8 mouse cellular contexts compared by ENCODE assay signal in the genomic region with DNA sequence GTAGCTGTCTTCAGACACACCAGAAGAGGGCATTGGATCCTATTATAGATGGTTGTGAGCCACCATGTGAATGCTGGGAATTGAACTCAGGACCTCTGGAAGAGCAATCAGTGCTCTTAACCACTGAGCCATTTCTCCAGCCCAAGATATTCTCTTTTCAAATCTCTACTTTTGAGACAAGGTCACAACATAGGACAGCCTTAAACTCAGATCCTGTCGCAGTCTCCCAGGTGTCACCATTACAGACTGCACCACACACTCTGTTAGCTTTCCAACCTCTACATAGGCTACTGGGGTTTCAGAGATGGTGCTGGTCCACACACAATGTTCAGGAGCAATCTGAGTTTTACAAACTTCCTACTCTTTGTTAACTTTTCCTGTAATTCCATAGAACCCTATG. TPM values are rescaled to one million over a fixed set of nuclear protein-coding genes. Genes with fewer than 3 reads are reported as not detected.
DNase-seq lines count a peak whose midpoint lies in the region; ATAC-seq and TF ChIP-seq lines count a peak whose summit lies in the region.
"Not testable (repeated sequence)": the region's sequence is repeated elsewhere in the genome, so short reads cannot be mapped to it uniquely, and the experiment has no call there.

No protein-coding gene starts in this region.

- not testable (repeated sequence) for H3K27me3 ChIP-seq in embryonic facial prominence, embryonic 11.5 days (ENCODE audit: control insufficient read depth, insufficient read depth, low read length); forebrain, embryonic 16.5 days (replicated peaks; ENCODE audit: control insufficient read depth, insufficient read depth, low read length); hindbrain, embryonic 11.5 days (ENCODE audit: control insufficient read depth, insufficient read depth, low read length); kidney, embryonic 16.5 days (ENCODE audit: insufficient read depth, low read length); liver, embryonic 14.5 days (ENCODE audit: control insufficient read depth, insufficient read depth, low read length); midbrain, embryonic 12.5 days; stomach, embryonic 15.5 days (replicated peaks)

- H3K27ac ChIP-seq in embryonic facial prominence, embryonic 11.5 days (replicated peaks; ENCODE audit: low read depth, low read length); forebrain, embryonic 16.5 days (ENCODE audit: low read length); hindbrain, embryonic 11.5 days (ENCODE audit: low read depth, low read length); liver, embryonic 14.5 days; midbrain, embryonic 12.5 days (replicated peaks); stomach, embryonic 15.5 days: not testable (repeated sequence)
- 0 out of 2 replicates have a peak overlapping the region, but pooled peaks have one; percentile 86 for H3K27ac ChIP-seq in kidney, embryonic 16.5 days (ENCODE audit: low read length)

- not testable (repeated sequence) for H3K4me1 ChIP-seq in embryonic facial prominence, embryonic 11.5 days (ENCODE audit: control insufficient read depth, insufficient read depth, low read length); hindbrain, embryonic 11.5 days (replicated peaks; ENCODE audit: control insufficient read depth, insufficient read depth, low read length); liver, embryonic 14.5 days (replicated peaks; ENCODE audit: control insufficient read depth in 2 of 2, insufficient read depth in 2 of 2, low read length in 1 of 2); stomach, embryonic 15.5 days
- H3K4me1 ChIP-seq in forebrain, embryonic 16.5 days (replicated peaks; ENCODE audit: control insufficient read depth, insufficient read depth, low read length): peaks cover 25% of the 10 kb centered on the region
- peaks cover 14% of the 10 kb centered on the region for H3K4me1 ChIP-seq in kidney, embryonic 16.5 days (ENCODE audit: insufficient read depth, low read length)
- H3K4me1 ChIP-seq in midbrain, embryonic 12.5 days: peaks cover 18% of the 10 kb centered on the region

- peak overlapping the region; percentile 84; the same call in 1 of the 2 replicates for H3K4me3 ChIP-seq in embryonic facial prominence, embryonic 11.5 days (ENCODE audit: low read depth, low read length)
- peak overlapping the region; percentile 85 for H3K4me3 ChIP-seq in forebrain, embryonic 16.5 days (replicated peaks; ENCODE audit: low read length)
- peak overlapping the region; percentile 82; the same call in 1 of the 2 replicates for H3K4me3 ChIP-seq in hindbrain, embryonic 11.5 days (ENCODE audit: low read depth, low read length)
- peak overlapping the region; percentile 84 for H3K4me3 ChIP-seq in kidney, embryonic 16.5 days (ENCODE audit: low read length)
- peak overlapping the region in 1 of 2 experiments; percentile 85; a peak in 2 of 4 replicates for H3K4me3 ChIP-seq in liver, embryonic 14.5 days (ENCODE audit: insufficient read depth in 1 of 2, low read depth in 2 of 2, low read length in 2 of 2)
- H3K4me3 ChIP-seq in midbrain, embryonic 12.5 days: peak overlapping the region; percentile 87
- H3K4me3 ChIP-seq in stomach, embryonic 15.5 days (replicated peaks): peak overlapping the region; percentile 84

- not testable (repeated sequence) for ATAC-seq in embryonic facial prominence, embryonic 11.5 days (replicated peaks; ENCODE audit: insufficient number of reproducible peaks, low FRiP score, low TSS enrichment, low read depth); forebrain, embryonic 16.5 days; hindbrain, embryonic 11.5 days (ENCODE audit: low FRiP score); kidney, embryonic 16.5 days (ENCODE audit: low FRiP score, low TSS enrichment); liver, embryonic 14.5 days (ENCODE audit: insufficient read depth); midbrain, embryonic 12.5 days (ENCODE audit: low FRiP score, low read depth); stomach, embryonic 15.5 days (ENCODE audit: insufficient read depth, low FRiP score, low read depth)

- not testable (repeated sequence) for H3K36me3 ChIP-seq in embryonic facial prominence, embryonic 11.5 days (replicated peaks; ENCODE audit: control insufficient read depth, insufficient read depth, low read depth, low read length); hindbrain, embryonic 11.5 days (ENCODE audit: control insufficient read depth, insufficient read depth, low read length)
- peaks cover 18% of the 10 kb centered on the region for H3K36me3 ChIP-seq in forebrain, embryonic 16.5 days (ENCODE audit: control insufficient read depth, insufficient read depth)
- peaks cover 28% of the 10 kb centered on the region for H3K36me3 ChIP-seq in kidney, embryonic 16.5 days (ENCODE audit: insufficient read depth, low read length)
- peaks cover 21% of the 10 kb centered on the region for H3K36me3 ChIP-seq in liver, embryonic 14.5 days (replicated peaks; ENCODE audit: control insufficient read depth, insufficient read depth, low read depth)
- H3K36me3 ChIP-seq in midbrain, embryonic 12.5 days: peaks cover 36% of the 10 kb centered on the region
- H3K36me3 ChIP-seq in stomach, embryonic 15.5 days: peaks cover 14% of the 10 kb centered on the region

- 83% methylated on average over 1 of the region's 1 CpGs for WGBS in embryonic facial prominence, embryonic 11.5 days
- WGBS in forebrain, embryonic 16.5 days: 85% methylated on average over 1 of the region's 1 CpGs
- 95% methylated on average over 1 of the region's 1 CpGs for WGBS in hindbrain, embryonic 11.5 days
- WGBS in kidney, embryonic 16.5 days: 50% methylated on average over 1 of the region's 1 CpGs
- 69% methylated on average over 1 of the region's 1 CpGs for WGBS in liver, embryonic 14.5 days (ENCODE audit: insufficient replicate concordance)
- 76% methylated on average over 1 of the region's 1 CpGs for WGBS in midbrain, embryonic 12.5 days
- 62% methylated on average over 1 of the region's 1 CpGs for WGBS in stomach, embryonic 15.5 days

- TF ChIP-seq CTCF in liver, embryonic 14.5 days (IDR thresholded peaks at IDR 0.05; ENCODE audit: low read depth): not testable (repeated sequence)

- not testable (repeated sequence) for TF ChIP-seq EP300 in liver, embryonic 14.5 days (IDR thresholded peaks at IDR 0.05; ENCODE audit: low read depth)

- not testable (repeated sequence) for H3K9me3 ChIP-seq in embryonic facial prominence, embryonic 11.5 days (replicated peaks; ENCODE audit: control insufficient read depth, low read length); forebrain, embryonic 16.5 days (ENCODE audit: control insufficient read depth, low read length); hindbrain, embryonic 11.5 days (ENCODE audit: control insufficient read depth, low read length); kidney, embryonic 16.5 days (ENCODE audit: low read length); liver, embryonic 14.5 days (ENCODE audit: control insufficient read depth, low read length); midbrain, embryonic 12.5 days; stomach, embryonic 15.5 days

- peak overlapping the region; percentile 48 for H3K4me2 ChIP-seq in embryonic facial prominence, embryonic 11.5 days (ENCODE audit: low read depth, low read length)
- peak overlapping the region; percentile 78 for H3K4me2 ChIP-seq in forebrain, embryonic 16.5 days (ENCODE audit: low read length)
- H3K4me2 ChIP-seq in hindbrain, embryonic 11.5 days (replicated peaks; ENCODE audit: low read depth, low read length): peak overlapping the region; percentile 59
- H3K4me2 ChIP-seq in kidney, embryonic 16.5 days (replicated peaks; ENCODE audit: low read depth, low read length): peak overlapping the region; percentile 57
- H3K4me2 ChIP-seq in liver, embryonic 14.5 days (ENCODE audit: low read depth): peak overlapping the region; percentile 96
- peak overlapping the region; percentile 62 for H3K4me2 ChIP-seq in midbrain, embryonic 12.5 days (replicated peaks)
- peak overlapping the region; percentile 80 for H3K4me2 ChIP-seq in stomach, embryonic 15.5 days

- not testable (repeated sequence) for H3K9ac ChIP-seq in embryonic facial prominence, embryonic 11.5 days (replicated peaks; ENCODE audit: low read length); forebrain, embryonic 16.5 days (replicated peaks; ENCODE audit: low read depth, low read length); hindbrain, embryonic 11.5 days (ENCODE audit: low read depth, low read length); stomach, embryonic 15.5 days
- peak overlapping the region; percentile 87 for H3K9ac ChIP-seq in kidney, embryonic 16.5 days (replicated peaks; ENCODE audit: low read length)
- peak overlapping the region; percentile 89 for H3K9ac ChIP-seq in liver, embryonic 14.5 days (replicated peaks)
- H3K9ac ChIP-seq in midbrain, embryonic 12.5 days (replicated peaks): peak overlapping the region; percentile 91; the same call in 1 of the 2 replicates

- peak; percentile 19 for DNase-seq in CD4-positive, CD25-positive, alpha-beta regulatory T cell, adult 2 months (ENCODE audit: low read depth, low spot score)
- not testable (repeated sequence) for DNase-seq in embryonic facial prominence, embryonic 11.5 days (ENCODE audit: low spot score); hindbrain, embryonic 11.5 days (ENCODE audit: low spot score); liver, embryonic 14.5 days (ENCODE audit: low read depth in 3 of 3, low spot score in 3 of 3)

RNA-seq across cellular contexts. Expression of gene Osgep, which starts 1.3 kb away (rescaled TPM):
- 188 and 208 TPM in 2 replicates for polyA plus RNA-seq in embryonic facial prominence, embryonic 11.5 days (2014; fragmentation: Nextera tagmentation; extraction: Ambion mirVana)
- polyA plus RNA-seq in forebrain, embryonic 16.5 days (2015; fragmentation: Nextera tagmentation; extraction: Ambion mirVana): 140 and 146 TPM in 2 replicates
- polyA plus RNA-seq in hindbrain, embryonic 11.5 days (2014; fragmentation: Nextera tagmentation; extraction: Ambion mirVana): 146 and 160 TPM in 2 replicates
- 176 and 196 TPM in 2 replicates for polyA plus RNA-seq in kidney, embryonic 16.5 days (2015; fragmentation: Nextera tagmentation; extraction: Ambion mirVana)
- polyA plus RNA-seq in liver, embryonic 14.5 days (2012; rRNA removed): 19.9 and 34.5 TPM in 2 replicates
- 54.8 and 59.7 TPM in 2 replicates for polyA plus RNA-seq in liver, embryonic 14.5 days (2014; fragmentation: Nextera tagmentation; extraction: Ambion mirVana)
- polyA plus RNA-seq in midbrain, embryonic 12.5 days (2016; fragmentation: Nextera tagmentation; extraction: Ambion mirVana): 141 and 147 TPM in 2 replicates
- polyA plus RNA-seq in stomach, embryonic 15.5 days (2015; fragmentation: Nextera tagmentation; extraction: Ambion mirVana): 132 and 145 TPM in 2 replicates

RNA-seq across cellular contexts. Expression of gene Apex1, which starts 1.3 kb away (rescaled TPM):
- 471 and 486 TPM in 2 replicates for polyA plus RNA-seq in embryonic facial prominence, embryonic 11.5 days (2014; fragmentation: Nextera tagmentation; extraction: Ambion mirVana)
- 265 and 283 TPM in 2 replicates for polyA plus RNA-seq in forebrain, embryonic 16.5 days (2015; fragmentation: Nextera tagmentation; extraction: Ambion mirVana)
- polyA plus RNA-seq in hindbrain, embryonic 11.5 days (2014; fragmentation: Nextera tagmentation; extraction: Ambion mirVana): 344 and 364 TPM in 2 replicates
- 276 and 285 TPM in 2 replicates for polyA plus RNA-seq in kidney, embryonic 16.5 days (2015; fragmentation: Nextera tagmentation; extraction: Ambion mirVana)
- polyA plus RNA-seq in liver, embryonic 14.5 days (2012; rRNA removed): 34.5 and 51.3 TPM in 2 replicates
- polyA plus RNA-seq in liver, embryonic 14.5 days (2014; fragmentation: Nextera tagmentation; extraction: Ambion mirVana): 85.7 and 90.8 TPM in 2 replicates
- polyA plus RNA-seq in midbrain, embryonic 12.5 days (2016; fragmentation: Nextera tagmentation; extraction: Ambion mirVana): 321 and 333 TPM in 2 replicates
- polyA plus RNA-seq in stomach, embryonic 15.5 days (2015; fragmentation: Nextera tagmentation; extraction: Ambion mirVana): 179 and 204 TPM in 2 replicates

RNA-seq across cellular contexts. Expression of gene Pip4p1, which starts 7.2 kb away (rescaled TPM):
- polyA plus RNA-seq in embryonic facial prominence, embryonic 11.5 days (2014; fragmentation: Nextera tagmentation; extraction: Ambion mirVana): 49.1 and 52.4 TPM in 2 replicates
- 100 and 101 TPM in 2 replicates for polyA plus RNA-seq in forebrain, embryonic 16.5 days (2015; fragmentation: Nextera tagmentation; extraction: Ambion mirVana)
- polyA plus RNA-seq in hindbrain, embryonic 11.5 days (2014; fragmentation: Nextera tagmentation; extraction: Ambion mirVana): 53.8 and 55.6 TPM in 2 replicates
- 57.7 and 60.8 TPM in 2 replicates for polyA plus RNA-seq in kidney, embryonic 16.5 days (2015; fragmentation: Nextera tagmentation; extraction: Ambion mirVana)
- polyA plus RNA-seq in liver, embryonic 14.5 days (2012; rRNA removed): 16.7 and 24.7 TPM in 2 replicates
- 16.9 and 18.7 TPM in 2 replicates for polyA plus RNA-seq in liver, embryonic 14.5 days (2014; fragmentation: Nextera tagmentation; extraction: Ambion mirVana)
- polyA plus RNA-seq in midbrain, embryonic 12.5 days (2016; fragmentation: Nextera tagmentation; extraction: Ambion mirVana): 68.3 and 72.8 TPM in 2 replicates
- polyA plus RNA-seq in stomach, embryonic 15.5 days (2015; fragmentation: Nextera tagmentation; extraction: Ambion mirVana): 50.9 and 51.8 TPM in 2 replicates

RNA-seq across cellular contexts. Expression of gene Pnp, which starts 7.4 kb away (rescaled TPM):
- 72.0 and 72.8 TPM in 2 replicates for polyA plus RNA-seq in embryonic facial prominence, embryonic 11.5 days (2014; fragmentation: Nextera tagmentation; extraction: Ambion mirVana)
- 15.8 and 17.2 TPM in 2 replicates for polyA plus RNA-seq in forebrain, embryonic 16.5 days (2015; fragmentation: Nextera tagmentation; extraction: Ambion mirVana)
- 62.1 and 63.9 TPM in 2 replicates for polyA plus RNA-seq in hindbrain, embryonic 11.5 days (2014; fragmentation: Nextera tagmentation; extraction: Ambion mirVana)
- polyA plus RNA-seq in kidney, embryonic 16.5 days (2015; fragmentation: Nextera tagmentation; extraction: Ambion mirVana): 78.2 and 79.3 TPM in 2 replicates
- 65.8 and 81.4 TPM in 2 replicates for polyA plus RNA-seq in liver, embryonic 14.5 days (2012; rRNA removed)
- 87.0 and 91.4 TPM in 2 replicates for polyA plus RNA-seq in liver, embryonic 14.5 days (2014; fragmentation: Nextera tagmentation; extraction: Ambion mirVana)
- 50.0 and 50.1 TPM in 2 replicates for polyA plus RNA-seq in midbrain, embryonic 12.5 days (2016; fragmentation: Nextera tagmentation; extraction: Ambion mirVana)
- polyA plus RNA-seq in stomach, embryonic 15.5 days (2015; fragmentation: Nextera tagmentation; extraction: Ambion mirVana): 73.9 and 75.7 TPM in 2 replicates

RNA-seq across cellular contexts. Expression of gene Gm49342, which starts 20.9 kb away (rescaled TPM):
- polyA plus RNA-seq in embryonic facial prominence, embryonic 11.5 days (2014; fragmentation: Nextera tagmentation; extraction: Ambion mirVana): not detected in 2 replicates
- 3.2 TPM in 1 of 2 replicates, not detected in the other for polyA plus RNA-seq in forebrain, embryonic 16.5 days (2015; fragmentation: Nextera tagmentation; extraction: Ambion mirVana)
- polyA plus RNA-seq in hindbrain, embryonic 11.5 days (2014; fragmentation: Nextera tagmentation; extraction: Ambion mirVana): not detected in 2 replicates
- polyA plus RNA-seq in kidney, embryonic 16.5 days (2015; fragmentation: Nextera tagmentation; extraction: Ambion mirVana): not detected in 2 replicates
- 41.4 and 65.9 TPM in 2 replicates for polyA plus RNA-seq in liver, embryonic 14.5 days (2012; rRNA removed)
- polyA plus RNA-seq in liver, embryonic 14.5 days (2014; fragmentation: Nextera tagmentation; extraction: Ambion mirVana): not detected in 2 replicates
- not detected in 2 replicates for polyA plus RNA-seq in midbrain, embryonic 12.5 days (2016; fragmentation: Nextera tagmentation; extraction: Ambion mirVana)
- polyA plus RNA-seq in stomach, embryonic 15.5 days (2015; fragmentation: Nextera tagmentation; extraction: Ambion mirVana): not detected in 2 replicates
